Mouse (Mus musculus): Measurements from ENCODE around the gene Hist2h2aa1. TPM values are rescaled to one million over a fixed set of nuclear protein-coding genes. Genes with fewer than 3 reads are reported as not detected.

The Hist2h2aa1 gene
- total RNA-seq, 2 experiments from 2014 or later: 2.7 TPM; not detected in 1

- H3K27ac ChIP-seq: no peak overlapping the region
- TF ChIP-seq CTCF (IDR thresholded peaks at IDR 0.05): no peak
- no peak for DNase-seq
- H3K4me3 ChIP-seq: no peak overlapping the region
- intact Hi-C loops (cut with DNase I): no loop called here
Observed at GRCm38 (mm10) chr3:96248141-96249033, 3.1 kb downstream of the Hist2h2aa1 start.

- TF ChIP-seq CTCF (IDR thresholded peaks at IDR 0.05): no peak
- Histone ChIP-seq H3K4me3 (no peak overlapping the region), H3K27ac (no peak overlapping the region)
- no peak for DNase-seq
- intact Hi-C loops (cut with DNase I): no loop called here
Observed at GRCm38 (mm10) chr3:96249034-96249345, 3.7 kb downstream of the Hist2h2aa1 start.

- H3K27ac ChIP-seq: no peak overlapping the region
- DNase-seq: no peak
- no peak for TF ChIP-seq CTCF (IDR thresholded peaks at IDR 0.05)
- H3K4me3 ChIP-seq: no peak overlapping the region
- intact Hi-C loops (cut with DNase I): no loop called here
Observed at GRCm38 (mm10) chr3:96250890-96251289, 5.6 kb downstream of the Hist2h2aa1 start.

GRCm38 (mm10) chr3:96251787-96252186 lies 6.5 kb downstream of the Hist2h2aa1 start:
- no peak for DNase-seq
- intact Hi-C loops (cut with DNase I): no loop called here
- TF ChIP-seq CTCF (IDR thresholded peaks at IDR 0.05): no peak
- H3K4me3 ChIP-seq: no peak overlapping the region
- no peak overlapping the region for H3K27ac ChIP-seq

- no peak overlapping the region for H3K27ac ChIP-seq
- no peak for DNase-seq
- no peak overlapping the region for H3K4me3 ChIP-seq
- intact Hi-C loops (cut with DNase I): no loop called here
- no peak for TF ChIP-seq CTCF (IDR thresholded peaks at IDR 0.05)
Observed at GRCm38 (mm10) chr3:96254683-96255355, 9.5 kb downstream of the Hist2h2aa1 start.

GRCm38 (mm10) chr3:96255926-96256593 lies 10.8 kb downstream of the Hist2h2aa1 start:
- no peak for TF ChIP-seq CTCF (IDR thresholded peaks at IDR 0.05)
- Histone ChIP-seq H3K27ac (no peak overlapping the region), H3K4me3 (no peak overlapping the region)
- intact Hi-C loops (cut with DNase I): no loop called here
- DNase-seq: no peak

GRCm38 (mm10) chr3:96257190-96257589 lies 11.9 kb downstream of the Hist2h2aa1 start:
- intact Hi-C loops (cut with DNase I): no loop called here
- DNase-seq: no peak
- TF ChIP-seq CTCF (IDR thresholded peaks at IDR 0.05): no peak
- H3K4me3 ChIP-seq: no peak overlapping the region
- no peak overlapping the region for H3K27ac ChIP-seq

GRCm38 (mm10) chr3:96260220-96260619 lies 14.9 kb downstream of the Hist2h2aa1 start:
- Histone ChIP-seq H3K4me3 (no peak overlapping the region), H3K27ac (no peak overlapping the region)
- intact Hi-C loops (cut with DNase I): loop anchor here (10.0 kb wide), 1 partner anchor 245 kb away; no protein-coding TSS in a partner anchor
- DNase-seq: no peak
- no peak for TF ChIP-seq CTCF (IDR thresholded peaks at IDR 0.05)

GRCm38 (mm10) chr3:96261623-96262022 lies 16.3 kb downstream of the Hist2h2aa1 start:
- Histone ChIP-seq H3K4me3 (peak overlapping the region; percentile 97), H3K27ac (peak overlapping the region; percentile 97)
- no peak for TF ChIP-seq CTCF (IDR thresholded peaks at IDR 0.05)
- no peak for DNase-seq
- intact Hi-C loops (cut with DNase I): loop anchor here (2.0 to 10.0 kb wide), 2 partner anchors 41 to 243 kb away; partner anchors contain the start of genes Hist2h2ac and Hist2h2be

DNA sequence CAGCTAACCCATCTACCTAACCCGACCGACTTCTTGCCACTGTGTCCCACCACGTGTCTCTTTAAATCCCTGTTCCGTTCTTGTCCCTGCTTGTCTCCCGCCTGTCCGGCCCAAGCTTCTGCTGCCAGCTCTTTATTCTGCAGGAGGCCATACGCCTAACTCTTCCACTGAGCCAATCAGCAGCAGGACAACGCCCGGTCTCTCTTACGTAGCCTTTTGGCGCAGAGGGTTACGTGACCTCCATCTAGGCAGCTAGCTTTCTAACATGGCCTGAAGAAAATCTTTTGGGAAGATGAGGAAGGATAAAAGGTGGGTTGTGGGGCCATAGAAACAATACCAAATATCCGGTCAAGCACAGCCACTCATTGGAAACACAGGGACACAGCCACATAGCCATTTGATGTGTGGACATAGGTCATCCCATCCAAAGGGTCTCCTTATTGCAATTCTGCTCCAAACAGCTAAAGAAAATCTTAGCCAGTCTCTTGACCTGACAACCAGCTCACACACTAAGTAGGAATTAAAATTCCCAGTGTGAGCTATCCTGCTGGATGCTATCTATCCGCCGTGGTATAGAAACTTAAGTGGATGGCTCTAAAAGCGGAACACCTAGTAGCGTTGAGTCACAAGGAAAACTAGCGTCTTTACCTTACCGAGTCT lies 17.0 kb downstream of the Hist2h2aa1 start:
- peak; percentile 90 for DNase-seq
- intact Hi-C loops (cut with DNase I): loop anchor here (2.0 to 10.0 kb wide), 2 partner anchors 42 to 242 kb away; partner anchors contain the start of genes Hist2h2ac and Hist2h2be
- Histone ChIP-seq H3K4me3 (peak overlapping the region; percentile 97), H3K27ac (peak overlapping the region; percentile 97)
- TF ChIP-seq CTCF (IDR thresholded peaks at IDR 0.05): no peak

GRCm38 (mm10) chr3:96262979-96263550 lies 17.8 kb downstream of the Hist2h2aa1 start, which contains the start of gene Hist2h4:
TSS of gene Hist2h4 (minus strand) at chr3:96263311.
- peak within 1 kb of the TSS; percentile 97 for H3K4me3 ChIP-seq
- TF ChIP-seq CTCF (IDR thresholded peaks at IDR 0.05): peak; percentile 76
- peak within 1 kb of the TSS; percentile 97 for H3K27ac ChIP-seq
- intact Hi-C loops (cut with DNase I): loop anchor here (2.0 to 10.0 kb wide), 2 partner anchors 42 to 242 kb away; partner anchors contain the start of genes Hist2h2ac and Hist2h2be
- peak; percentile 93 for DNase-seq

All from gastrocnemius, adult 2 months (tissue).